Mouse (Mus musculus) cerebellum, adult 2 months (tissue): ENCODE results near the gene Cdc34b.

Experiments used
- CTCF ChIP-seq: fragments of 200-500 bp; IDR thresholded peaks from 2 replicates; pipeline ENCODE4 v1.5.1; 2011; ENCODE audit warnings: low read depth, mild to moderate bottlenecking, control low read depth, low read length, moderate library complexity, borderline replicate concordance; ENCODE audit not compliant: insufficient read depth
- POLR2A ChIP-seq: fragments of 200-500 bp; IDR thresholded peaks from 2 replicates; pipeline ENCODE4 v1.6.1; 2011; ENCODE audit warnings: low read length, control low read depth, borderline replicate concordance; ENCODE audit not compliant: insufficient read depth

DNA sequence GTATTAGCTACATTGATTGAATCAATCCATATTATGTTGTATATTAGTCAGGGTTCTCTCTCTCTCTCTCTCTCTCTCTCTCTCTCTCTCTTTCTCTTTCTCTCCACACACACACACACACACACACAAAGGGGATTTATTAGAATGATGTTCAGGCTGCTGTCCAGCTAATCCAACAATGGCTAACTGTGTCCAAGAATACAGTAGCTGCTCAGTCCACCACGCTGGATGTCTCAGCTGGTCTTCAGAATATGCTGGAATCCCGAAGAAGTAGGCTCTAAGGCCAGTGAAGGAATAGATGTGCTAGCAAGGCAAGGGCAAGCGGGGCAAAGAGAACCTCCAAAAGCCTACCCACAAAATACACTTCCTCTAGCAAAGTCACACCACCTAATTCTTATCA, 14.3 kb upstream of the Cdc34b start:
- TF ChIP-seq POLR2A (no peak), CTCF (no peak)
